Mouse (Mus musculus) CD4-positive helper T cell, adult 2 months (primary cell): ENCODE results near the gene Myo9b.
A peak's percentile ranks its signal among the peaks of the same experiment; 100 is the strongest.
"Not testable (repeated sequence)": the region's sequence is repeated elsewhere in the genome, so short reads cannot be mapped to it uniquely, and the experiment has no call there.

Experiments
- DNase-seq: peaks from one replicate; pipeline ENCODE4 v3.0.0-alpha.2; 2012; ENCODE audit warnings: low read depth, missing footprints, low spot score

The Myo9b gene

DNA sequence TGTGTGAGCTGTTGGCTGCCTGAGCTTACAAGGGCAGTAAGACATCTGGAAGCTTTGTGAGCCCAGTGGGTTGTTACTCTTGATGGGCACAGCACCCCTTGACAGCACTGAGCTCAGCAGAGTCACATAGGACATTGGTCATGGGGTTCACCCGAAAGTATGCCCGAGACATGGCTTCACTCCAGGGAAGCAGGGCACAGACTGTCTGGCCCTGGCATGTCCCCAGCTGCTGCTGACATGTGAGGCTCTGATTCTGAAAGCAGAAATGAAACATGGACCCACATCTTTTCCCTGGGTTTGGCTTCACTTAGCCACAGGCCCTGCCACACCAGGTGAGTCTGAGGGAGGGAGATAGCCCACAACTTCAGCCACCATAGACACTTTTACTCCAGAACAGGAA lies 24.3 kb downstream of the Myo9b start:
- no peak for DNase-seq

DNA sequence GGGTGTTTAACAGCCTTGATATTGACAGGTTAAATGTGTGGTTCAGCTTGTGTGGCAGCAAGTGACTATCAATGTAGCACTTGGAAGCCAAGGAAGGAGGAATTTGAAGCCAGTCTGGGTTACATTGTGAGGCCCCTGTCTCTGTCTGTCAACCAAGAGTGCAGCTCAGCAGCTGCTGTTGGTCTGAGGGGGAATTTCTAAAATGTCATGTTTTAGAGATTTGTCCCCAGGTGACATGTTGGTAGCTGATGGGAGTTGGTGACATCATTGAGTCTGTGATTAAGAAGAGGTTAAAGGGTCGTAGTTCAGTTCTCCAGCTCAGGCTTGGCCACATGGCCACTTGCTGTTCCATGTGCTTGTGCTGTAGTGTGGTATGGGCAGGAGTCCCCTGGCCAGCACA lies 24.9 kb downstream of the Myo9b start:
- DNase-seq = no peak

DNA sequence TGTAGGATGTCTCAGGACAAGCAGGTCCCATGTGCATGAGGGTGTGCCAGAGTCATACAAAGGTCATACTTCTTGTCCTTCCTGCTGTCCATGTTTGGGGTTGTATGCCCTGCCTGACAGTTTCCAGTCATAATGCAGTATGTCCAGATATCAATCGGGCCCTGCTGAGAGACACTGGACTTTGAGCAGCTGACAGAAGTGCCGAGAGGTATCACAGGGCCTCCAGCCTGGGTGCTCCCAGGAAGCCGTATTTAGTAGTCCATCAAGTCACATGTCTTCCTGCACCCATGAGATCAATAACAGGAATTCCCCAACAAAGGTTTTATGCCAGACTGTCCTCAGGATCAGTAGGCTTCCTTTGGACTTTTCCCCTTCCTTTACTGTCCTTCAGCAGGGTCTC lies 27.2 kb downstream of the Myo9b start:
- no peak for DNase-seq

DNA sequence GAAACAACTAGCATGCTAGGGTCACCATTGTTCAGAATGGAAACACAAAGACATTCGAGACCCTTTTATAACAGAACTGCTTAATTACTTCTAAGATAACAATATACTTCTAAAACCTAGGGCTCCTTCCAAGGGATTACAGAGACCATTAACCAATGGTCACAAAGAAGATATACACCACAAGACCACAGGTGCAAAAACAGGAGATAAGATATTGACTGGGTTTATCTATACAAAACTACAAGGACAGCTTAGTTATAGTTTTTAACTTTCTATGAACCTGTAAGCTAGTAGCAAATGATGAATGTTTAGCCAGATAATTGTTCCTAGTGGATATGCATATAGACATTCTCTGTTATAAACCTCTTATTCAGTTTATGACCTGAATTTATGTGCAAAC lies 30.3 kb downstream of the Myo9b start:
- DNase-seq = no peak

DNA sequence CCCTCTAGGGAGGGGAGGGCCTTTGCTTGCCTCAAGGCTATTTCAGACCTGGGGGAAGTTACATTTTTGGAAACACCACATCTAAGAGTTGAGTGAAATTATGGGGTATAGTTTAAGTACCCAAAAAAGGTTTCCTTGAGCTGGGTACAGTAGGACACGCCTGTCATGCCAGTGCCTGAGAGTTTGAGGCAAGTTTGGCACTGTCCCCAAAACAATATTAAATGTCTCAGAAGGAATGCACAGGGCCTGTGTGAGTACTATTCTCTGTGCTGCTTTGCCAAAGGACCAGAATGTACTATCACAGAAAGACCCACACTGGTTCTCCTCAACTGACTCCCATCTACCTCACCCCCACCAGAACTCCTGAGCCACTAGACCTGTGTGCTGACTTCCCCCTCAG lies 31.1 kb downstream of the Myo9b start:
- no peak for DNase-seq

DNA sequence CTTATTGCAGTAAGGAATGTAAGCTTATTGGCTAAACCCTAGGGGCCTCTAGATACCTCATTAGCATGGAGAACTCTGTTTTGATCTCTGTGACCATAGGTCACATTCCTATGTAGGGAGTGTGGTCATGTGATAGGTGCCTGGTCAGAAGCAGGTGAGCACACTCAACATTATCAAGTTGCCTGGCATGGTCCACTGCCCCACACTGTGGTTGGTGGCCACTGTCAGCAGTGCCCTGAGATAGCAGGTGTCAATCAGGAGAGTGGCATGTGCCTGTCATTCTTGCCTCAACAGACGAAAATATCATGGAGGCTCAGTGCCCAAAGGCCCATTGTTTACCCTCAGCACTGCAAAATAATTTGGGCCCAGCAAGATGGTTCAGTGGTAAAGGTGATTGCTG lies 33.5 kb downstream of the Myo9b start:
- no peak for DNase-seq

DNA sequence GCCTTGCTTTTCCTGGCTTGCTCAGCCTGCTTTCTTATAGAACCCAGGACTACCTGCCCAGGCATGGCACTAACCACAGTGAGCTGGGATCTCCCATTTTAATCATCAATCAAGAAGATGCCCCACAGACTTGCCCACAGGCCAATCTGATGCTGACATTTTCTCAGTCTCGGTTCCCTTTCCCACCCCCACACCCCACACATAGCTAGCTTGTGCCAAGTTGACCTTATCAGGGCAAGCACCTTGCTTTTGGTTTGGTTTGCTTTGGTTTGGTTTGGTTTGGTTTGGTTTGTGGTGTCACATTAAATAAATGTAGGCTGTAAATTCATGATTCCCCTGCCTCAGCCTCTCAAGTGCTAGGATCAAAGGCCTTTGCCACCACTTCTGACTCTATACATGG lies 34.9 kb downstream of the Myo9b start:
- DNase-seq = no peak

DNA sequence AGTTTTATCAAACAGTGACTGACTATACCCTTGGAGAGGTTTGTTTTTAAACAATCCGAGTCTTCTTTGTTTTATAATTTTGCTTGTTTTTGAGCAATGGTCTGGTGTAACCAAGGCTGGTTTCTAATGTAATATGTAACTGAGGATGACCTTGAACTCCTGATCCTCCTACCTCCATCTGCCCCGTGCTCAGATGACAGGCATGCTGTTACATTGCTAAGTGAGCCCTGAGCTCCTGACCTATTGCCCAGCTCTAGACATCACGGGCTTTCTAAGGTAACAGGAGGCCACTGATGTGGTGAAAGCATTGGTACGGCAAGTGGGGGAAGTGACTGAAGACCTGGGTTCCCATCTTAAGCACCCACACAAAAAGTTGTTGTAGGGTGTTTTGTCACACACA lies 35.4 kb downstream of the Myo9b start:
- DNase-seq = no peak

DNA sequence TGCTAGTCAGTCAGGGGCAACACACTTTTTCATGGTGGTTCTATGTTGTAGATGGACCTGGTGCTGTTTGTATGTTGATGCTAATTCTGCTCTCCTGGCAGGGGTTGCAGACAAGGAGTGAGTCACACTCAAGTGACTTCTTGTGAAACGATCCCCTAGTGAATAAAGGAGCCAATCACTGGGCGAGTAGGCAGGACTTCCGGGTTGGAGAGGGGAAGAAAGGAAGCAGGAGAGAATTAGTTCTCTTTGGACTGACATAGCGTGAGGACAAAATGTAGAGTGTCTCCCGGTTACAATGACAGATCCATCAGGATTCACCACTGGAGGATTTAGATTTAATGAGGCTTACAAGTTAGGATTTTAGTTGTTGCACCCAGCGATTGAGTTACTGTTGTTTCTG lies 37.9 kb downstream of the Myo9b start:
- DNase-seq = no peak

DNA sequence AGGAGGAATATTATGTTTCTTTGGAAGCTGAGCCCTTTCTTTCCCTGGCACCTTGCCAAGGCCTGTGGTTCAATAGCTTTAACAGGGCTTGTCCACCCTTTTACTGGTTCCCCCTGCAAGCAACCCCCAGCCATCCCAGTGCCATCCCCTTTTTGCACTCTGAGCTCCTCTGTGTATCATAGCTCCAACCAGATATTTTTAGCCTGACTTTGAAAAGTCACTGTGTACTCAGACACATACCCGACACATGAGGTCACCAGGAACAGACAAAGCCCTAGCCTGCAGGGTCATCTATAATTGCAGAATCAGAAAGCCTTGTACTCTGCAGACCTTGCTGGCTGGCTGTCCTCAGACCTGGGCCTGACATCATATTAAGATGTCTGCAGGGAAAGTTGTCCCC lies 40.2 kb downstream of the Myo9b start:
- no peak for DNase-seq

DNA sequence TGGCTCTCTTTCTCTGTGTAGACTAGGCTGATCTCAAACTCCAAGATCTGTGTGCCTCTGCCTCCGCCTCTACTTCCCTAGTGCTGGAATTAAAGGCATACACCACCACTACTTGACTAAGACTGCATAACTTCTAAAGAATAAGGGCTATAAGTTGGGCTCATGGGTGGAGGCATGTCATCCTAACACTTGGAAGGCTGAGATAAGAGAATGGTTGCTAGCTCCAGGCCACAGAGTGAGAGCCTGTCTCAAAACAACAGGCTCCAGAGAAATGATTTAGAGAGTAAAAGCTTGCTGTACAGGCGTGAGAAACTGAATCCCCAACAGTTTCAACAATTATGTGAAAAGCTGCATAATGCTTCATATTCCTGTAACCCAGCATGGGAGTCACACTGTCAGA lies 41.4 kb downstream of the Myo9b start:
- no peak for DNase-seq

DNA sequence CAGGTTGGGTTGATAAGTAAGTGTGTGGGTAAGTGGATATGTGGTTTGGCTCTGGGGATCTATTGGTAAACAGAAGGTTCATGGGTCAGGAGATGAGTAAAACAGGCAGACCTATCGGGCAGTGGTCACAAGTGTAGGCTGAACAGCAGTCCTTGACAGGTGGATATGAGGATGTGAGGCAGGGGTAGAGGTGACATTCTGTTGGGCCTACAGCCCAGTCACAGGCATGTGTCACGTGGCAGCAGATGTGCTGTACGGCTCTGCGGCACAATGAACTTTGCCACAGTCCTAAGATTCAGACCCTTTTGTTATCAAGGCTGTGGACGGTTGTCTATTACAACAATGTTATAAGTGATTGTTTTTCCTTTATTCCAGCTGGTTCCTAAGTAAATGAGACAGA lies 43.5 kb downstream of the Myo9b start:
- no peak for DNase-seq

DNA sequence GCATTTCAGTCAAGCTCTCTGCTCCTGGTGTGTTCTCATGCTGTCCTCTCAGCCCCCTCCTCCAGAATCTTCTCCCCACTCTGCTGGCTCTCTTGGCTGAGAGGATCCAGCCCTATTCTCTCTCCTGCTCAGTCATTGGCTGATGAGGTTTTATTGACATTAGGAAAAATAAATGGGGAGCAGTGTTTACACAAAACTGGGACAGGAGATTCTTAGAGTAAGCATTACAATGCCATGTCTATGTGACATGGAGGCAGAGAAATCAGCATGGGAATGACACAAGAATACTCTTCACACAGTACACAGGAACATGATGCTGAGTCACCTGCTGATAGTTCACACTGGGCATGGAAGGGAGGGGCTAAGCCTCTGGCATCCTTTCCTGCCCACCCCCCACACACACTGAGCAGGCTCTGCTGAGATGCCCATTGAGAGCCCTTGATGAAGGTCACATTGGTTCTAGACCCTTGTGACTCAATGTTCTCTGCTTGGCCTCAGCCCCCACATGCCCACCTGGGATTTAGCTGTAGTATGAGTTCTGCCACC lies 44.0 kb downstream of the Myo9b start:
- DNase-seq = no peak

DNA sequence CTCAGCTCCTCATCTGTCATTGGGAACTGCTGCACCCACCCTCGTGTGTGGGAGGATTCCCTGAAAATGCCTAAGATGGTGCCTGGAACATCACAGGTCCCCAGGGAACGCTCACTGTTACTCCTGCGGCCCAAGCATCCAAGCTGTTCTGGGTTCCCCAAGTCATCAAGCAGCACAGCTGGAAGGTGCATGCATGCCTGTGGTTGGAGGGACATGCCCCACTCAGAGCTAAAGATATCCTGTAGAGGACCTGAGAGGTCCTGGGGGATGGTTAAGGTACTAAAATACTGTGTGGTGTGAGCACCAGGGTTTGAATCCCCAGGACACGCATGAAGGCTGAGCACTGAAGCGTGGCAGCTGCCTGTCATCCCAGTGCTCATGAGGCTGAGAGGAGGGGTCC lies 46.1 kb downstream of the Myo9b start:
- DNase-seq = not testable (repeated sequence)

DNA sequence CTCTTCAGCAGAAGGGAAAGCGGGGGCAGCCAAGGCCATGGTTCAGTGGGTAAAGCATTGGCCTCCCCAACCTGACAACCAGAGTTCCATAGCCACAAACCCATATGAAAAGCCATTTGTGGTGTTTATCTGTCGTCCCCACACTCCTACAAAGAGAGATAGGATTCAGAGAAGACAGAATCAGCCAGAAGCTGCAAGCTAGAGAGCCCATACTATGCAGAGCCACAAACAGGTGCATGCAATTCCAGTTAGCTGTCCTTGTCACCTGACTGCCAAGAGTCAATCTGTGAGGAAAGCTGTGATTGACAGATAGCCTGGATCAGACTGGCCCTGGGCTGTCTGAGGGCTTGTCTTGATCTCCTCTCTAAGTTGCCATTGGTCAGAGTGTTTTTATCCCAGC lies 47.2 kb downstream of the Myo9b start:
- DNase-seq = not testable (repeated sequence)

DNA sequence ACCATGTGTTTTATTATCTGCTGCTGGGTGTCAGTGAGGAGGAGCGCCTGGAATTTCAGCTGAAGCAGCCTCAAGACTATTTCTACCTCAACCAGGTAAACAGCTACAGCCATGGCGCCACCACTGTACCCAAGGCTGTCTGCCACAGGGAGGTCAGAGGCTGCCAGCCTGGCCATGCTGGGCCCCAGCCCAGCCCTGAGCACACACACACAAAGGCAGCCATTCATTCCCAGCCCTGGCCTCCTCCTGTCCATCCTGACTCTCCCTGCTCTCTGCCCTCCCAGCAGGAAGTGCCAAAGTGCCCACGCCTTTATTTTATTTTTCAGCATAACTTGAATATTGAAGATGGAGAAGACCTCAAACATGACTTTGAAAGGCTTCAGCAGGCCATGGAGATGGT lies 50.4 kb downstream of the Myo9b start:
- DNase-seq = no peak

DNA sequence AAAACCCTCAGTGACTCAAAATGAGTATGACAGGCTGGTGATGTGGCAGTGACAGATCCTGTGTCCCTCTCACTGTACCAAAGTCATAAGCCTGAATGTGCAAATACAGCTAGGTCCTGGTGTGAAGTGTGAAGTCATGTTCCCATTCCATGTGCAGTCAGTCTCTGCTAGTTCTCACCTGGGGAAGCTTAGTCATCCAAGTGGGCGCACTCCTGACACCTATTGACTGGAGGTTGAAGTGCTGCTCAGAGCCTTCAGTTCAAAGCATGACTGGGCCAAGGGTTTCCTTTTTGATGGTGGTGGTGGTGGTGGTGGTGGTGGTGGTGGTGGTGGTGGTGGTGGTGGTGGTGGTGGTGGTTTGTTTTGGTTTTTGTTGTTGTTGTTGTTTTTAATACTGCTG lies 52.3 kb downstream of the Myo9b start:
- DNase-seq = peak; percentile 61

DNA sequence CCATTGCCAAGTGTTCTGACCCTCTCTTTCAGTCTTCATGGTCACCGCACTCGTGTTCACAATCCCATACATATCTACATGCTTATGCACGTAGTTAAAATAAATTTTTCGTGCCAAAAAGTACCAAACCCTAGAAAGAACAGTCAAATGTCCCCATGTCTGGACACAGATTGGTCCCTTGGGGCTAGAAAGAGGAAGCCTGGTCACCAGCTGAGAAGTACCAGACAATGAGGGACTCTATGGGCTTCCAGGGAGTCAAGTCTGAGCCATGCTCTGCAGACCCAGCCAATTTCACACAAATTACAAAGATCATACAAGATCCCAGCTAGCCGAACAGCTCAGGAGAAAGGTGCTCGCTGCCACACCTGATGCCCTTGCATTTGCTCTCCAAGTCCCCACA lies 65.3 kb downstream of the Myo9b start:
- DNase-seq = not testable (repeated sequence)

DNA sequence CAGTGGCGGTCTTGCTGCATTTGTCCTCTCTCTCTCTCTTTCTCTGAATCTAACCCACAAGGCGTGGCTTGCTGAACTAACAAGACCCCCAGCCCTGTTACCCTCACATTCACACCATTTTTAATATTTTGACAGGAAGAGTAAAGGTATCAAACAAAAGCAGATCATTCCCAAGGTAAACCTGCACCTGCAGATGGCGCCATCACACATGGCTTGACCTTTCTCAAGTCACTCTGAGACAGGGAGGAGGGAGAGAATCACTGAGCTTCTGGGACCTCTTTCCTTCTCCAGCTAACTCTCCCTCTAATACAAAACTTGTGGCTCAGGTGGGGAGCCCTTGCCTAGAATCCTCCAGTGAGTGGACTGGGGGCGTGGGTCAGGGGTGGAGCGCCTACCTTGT lies 68.1 kb downstream of the Myo9b start:
- DNase-seq = peak; percentile 38

DNA sequence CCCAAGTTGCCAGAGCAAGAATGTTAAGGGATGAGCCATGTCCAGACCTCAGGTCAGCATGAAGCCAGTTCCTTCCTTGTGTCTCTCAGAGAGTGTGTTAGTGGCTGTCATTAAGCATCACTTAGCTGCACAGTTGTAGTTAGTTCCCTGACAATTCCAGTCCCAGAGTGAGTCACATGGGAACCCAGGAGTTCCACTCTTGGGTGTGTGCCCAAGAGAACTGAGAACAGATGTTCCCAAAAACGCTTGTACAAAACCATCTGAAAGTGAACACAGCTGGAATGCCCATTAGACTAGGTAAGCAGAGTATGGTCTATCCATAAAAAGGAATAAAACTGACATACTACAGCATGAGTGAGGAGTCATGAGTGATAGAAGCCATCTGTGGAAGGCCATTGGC lies 74.1 kb downstream of the Myo9b start:
- no peak for DNase-seq

DNA sequence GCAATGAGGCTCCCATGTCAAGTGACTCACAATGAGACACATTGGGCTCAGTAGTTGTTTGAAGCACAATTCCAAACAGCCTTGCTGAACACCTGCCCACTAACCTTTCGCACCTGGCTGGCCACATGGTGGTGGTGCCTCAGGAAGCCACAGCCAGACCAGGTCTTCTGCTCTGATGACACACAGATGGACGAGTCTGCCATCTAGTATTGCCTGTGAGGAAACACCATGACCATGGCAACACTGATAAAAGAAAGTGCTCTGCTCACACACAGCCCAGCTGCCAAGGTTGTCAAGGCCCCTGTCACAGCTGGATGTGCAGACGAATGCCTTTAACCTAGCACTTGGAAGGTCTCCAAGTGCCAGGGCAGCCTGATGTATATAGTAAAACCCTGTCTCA lies 78.6 kb downstream of the Myo9b start:
- DNase-seq = no peak

DNA sequence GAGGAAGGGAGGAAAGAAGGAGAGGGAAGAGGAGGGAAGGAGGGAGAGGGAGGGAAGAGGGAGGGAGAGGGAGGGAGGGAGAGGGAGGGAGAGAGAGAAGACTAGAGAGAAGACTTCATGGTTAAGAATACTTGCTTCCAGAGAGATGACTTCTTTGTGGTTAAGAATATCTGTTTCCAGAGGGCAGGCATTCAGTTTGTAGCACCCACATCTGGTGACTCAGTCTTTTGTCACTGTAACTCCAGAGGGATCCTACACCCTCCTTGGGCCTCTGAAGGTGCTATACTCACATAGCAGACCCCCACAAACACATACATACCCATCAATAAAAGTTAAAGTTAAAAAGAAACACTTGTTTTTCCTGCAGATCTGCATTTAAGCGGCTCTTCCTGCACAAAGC lies 79.0 kb downstream of the Myo9b start:
- DNase-seq = no peak

DNA sequence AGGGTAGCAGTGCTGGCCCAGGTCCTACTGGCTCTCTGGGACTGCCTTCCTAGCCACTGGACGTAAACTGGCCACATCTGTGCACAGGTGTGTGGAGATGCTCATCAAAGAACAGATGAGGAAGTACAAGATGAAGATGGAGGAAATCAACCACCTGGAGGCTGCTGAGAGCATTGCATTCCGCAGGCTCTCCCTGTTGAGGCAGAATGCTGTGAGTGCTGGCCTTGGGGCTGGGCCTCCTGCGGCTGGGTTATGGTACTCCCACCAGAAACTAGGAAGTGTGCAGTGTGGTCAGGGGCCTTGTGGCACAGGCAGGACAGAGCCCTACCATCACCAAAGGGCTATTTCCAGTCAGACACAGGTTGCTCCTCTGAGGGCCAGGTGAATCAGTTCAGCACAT lies 85.5 kb downstream of the Myo9b start:
- no peak for DNase-seq

DNA sequence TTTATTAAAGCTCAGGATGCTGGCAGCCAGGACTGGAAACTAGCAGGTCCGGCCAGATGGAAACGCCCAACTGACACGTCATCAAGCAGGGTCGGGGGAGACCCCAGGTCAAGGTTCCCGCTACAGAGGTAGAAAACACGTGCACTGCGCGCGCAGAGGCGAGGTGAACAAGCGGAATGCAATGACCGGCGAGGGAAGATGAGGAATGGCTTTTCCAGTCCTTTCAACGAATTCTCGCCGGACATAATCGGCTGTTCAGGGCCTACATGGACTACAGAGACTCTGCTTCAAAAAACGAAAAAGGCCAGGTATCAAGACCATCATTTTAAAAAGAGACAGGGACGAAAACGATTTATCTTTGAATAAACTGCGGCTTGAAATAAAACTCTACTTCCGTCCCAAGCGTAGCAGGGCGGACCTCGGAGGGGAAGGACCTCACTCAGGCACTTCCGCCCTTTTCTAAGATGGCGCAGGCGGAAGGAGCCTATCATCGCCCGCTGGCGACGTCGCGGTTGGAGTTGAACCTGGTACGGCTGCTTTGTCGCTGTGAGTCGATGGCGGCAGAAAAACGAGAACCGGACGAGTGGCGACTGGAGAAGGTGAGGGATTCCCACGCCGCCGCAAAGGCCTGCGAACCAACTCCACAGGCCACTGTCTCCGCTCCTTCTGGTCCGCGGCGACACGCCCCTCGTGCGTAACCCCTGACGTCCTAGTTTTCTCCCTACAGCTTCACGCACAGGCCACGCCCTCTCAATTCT lies 94.4 kb downstream of the Myo9b start, which contains the start of gene Use1:
Gene Use1 (plus strand): TSS at position 78 of the 758 bp plus-strand sequence.
- DNase-seq = peak; percentile 97
